Mouse (Mus musculus) right cerebral cortex, postnatal 10 days (tissue): ENCODE measurements around the gene Olfr591.
"Not testable (repeated sequence)": the region's sequence is repeated elsewhere in the genome, so short reads cannot be mapped to it uniquely, and the experiment has no call there.

Experiments
- DNase-seq, 2 experiments: peaks; one replicate each; pipeline ENCODE4 v3.0.0; 2021; ENCODE audit warnings: low spot score in 2 of 2

Olfr591 gene

GRCm38 (mm10) chr7:103178240-103178639 lies at the start of gene Olfr591:
Gene Olfr591 (minus strand): TSS chr7:103178340.
- no peak for DNase-seq

- DNase-seq: no peak
These were observed 38.6 kb upstream of the Olfr591 start, which contains the start of gene Olfr594 for GRCm38 (mm10) chr7:103216696-103217095. Gene Olfr594 (plus strand): TSS chr7:103216996.

GRCm38 (mm10) chr7:103212050-103212449 lies 33.9 kb upstream of the Olfr591 start:
- DNase-seq: not testable (repeated sequence)

- no peak for DNase-seq
These were observed 33.4 kb upstream of the Olfr591 start, which contains the start of gene Olfr593 for GRCm38 (mm10) chr7:103211562-103211961. Gene Olfr593 (plus strand): TSS chr7:103211862.

GRCm38 (mm10) chr7:103184503-103184902 lies 6.4 kb upstream of the Olfr591 start, which contains the start of gene Olfr592:
Gene Olfr592 (plus strand): TSS chr7:103184803.
- DNase-seq: not testable (repeated sequence)

- DNase-seq: no peak
These were observed 8.4 kb downstream of the Olfr591 start for GRCm38 (mm10) chr7:103169697-103170096.

- no peak for DNase-seq
These were observed 21.9 kb downstream of the Olfr591 start, which contains the start of gene Olfr589 for GRCm38 (mm10) chr7:103156256-103156655. Gene Olfr589 (minus strand): TSS chr7:103156356.

- DNase-seq: no peak
These were observed 37.6 kb downstream of the Olfr591 start, which contains the start of gene Olfr588-ps1 for GRCm38 (mm10) chr7:103140579-103140978. Gene Olfr588-ps1 (plus strand): TSS chr7:103140879.

GRCm38 (mm10) chr7:103125538-103125937 lies 52.6 kb downstream of the Olfr591 start, which contains the start of gene Olfr586:
Gene Olfr586 (minus strand): TSS chr7:103125638.
- DNase-seq: no peak

- peak in 1 of 2 experiments; percentile 19 for DNase-seq
These were observed 58.7 kb downstream of the Olfr591 start for GRCm38 (mm10) chr7:103119406-103119805.
